Mouse (Mus musculus): ENCODE results near the gene Cpn2.
A peak's percentile ranks its signal among the peaks of the same experiment; 100 is the strongest.

Gene Cpn2

DNA sequence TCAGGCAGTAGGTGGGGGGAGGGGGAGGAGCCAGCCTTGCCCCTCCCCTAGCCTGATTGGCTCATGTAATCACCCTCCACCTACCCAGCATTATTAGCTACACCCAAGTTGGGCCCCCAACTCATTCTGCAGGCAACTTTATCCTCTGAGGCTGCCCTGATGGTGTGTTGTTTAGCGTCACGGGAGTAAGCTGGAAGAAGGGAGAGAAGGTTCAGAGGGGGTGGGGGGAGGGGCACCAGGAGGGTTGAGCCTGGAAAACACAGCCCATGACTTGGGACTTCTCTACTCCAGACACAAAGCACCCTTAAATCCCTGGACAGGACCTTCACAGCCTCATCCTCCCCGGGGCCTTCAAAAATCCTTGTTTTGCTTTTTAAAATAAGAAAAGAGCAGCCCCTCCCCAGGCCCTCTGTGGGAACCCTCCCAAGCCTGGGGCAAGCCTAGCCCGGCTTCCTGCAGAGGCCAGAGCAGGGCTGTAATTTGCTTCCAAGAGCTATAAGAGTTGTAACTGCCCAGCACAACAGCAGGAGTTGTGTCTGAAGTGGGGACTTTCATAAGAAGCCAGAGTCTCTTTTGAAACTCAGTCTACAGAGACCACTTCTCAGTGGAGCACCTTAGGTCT lies 13.5 kb upstream of the Cpn2 start:
- DNase-seq (ENCODE audit: low read depth, low spot score): no peak

DNA sequence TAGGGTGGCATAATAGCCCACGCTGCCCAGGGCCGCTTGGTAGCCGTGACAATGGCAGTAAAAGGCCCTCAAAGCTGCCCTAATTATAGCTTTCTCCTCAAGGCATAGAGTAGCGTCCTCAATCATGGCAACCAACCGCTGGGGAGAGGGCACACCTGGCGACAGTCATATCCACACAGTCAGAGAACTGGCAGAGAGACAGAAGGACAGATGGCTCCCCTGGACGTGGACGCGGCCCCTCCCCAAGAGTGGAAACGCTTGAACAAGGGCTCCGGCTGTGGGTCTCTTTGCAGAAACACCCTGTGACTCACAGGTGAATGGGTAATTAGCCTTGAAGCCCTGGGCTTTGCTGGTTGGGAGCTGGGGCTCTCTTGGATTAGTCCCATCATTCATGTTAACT lies 11.1 kb upstream of the Cpn2 start:
- no peak for DNase-seq (ENCODE audit: low read depth, low spot score)

DNA sequence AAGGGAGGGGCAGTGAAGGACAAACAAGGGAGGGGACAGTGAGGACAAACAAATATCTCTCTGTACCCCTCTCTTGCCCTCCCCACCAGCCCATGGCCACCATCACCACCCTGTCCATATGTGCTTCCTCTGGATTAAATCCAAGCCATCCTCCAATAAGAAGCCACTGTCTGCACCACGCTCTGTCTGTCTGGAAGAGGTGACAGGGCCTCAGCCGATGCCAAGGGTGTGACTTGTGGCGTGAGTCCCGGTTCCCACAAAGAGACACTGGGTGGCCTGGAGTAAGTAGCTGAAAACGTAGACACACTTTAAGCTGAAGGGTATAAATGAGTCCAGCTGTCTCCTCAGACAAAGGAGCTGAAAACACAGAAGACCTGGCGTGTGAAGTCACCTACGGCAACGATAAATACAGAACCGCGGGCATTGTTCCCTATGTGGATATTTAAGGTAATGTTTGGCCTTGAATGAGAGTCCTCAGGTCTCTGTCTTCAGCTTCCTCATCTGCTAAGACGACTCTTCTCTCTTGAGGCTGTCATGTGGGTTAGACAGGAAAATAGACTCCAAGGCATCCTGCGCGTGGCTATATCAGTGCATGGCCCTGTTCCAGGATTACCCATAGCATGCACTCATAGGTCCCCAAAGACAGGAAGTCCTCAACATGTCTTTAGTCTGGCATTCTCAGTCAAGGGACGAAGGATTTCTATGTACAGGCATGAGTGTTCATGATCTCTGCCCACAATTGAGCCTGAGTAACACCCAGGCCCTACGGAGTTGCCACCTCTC lies 8.4 kb upstream of the Cpn2 start:
- no peak for DNase-seq (ENCODE audit: low read depth, low spot score)

DNA sequence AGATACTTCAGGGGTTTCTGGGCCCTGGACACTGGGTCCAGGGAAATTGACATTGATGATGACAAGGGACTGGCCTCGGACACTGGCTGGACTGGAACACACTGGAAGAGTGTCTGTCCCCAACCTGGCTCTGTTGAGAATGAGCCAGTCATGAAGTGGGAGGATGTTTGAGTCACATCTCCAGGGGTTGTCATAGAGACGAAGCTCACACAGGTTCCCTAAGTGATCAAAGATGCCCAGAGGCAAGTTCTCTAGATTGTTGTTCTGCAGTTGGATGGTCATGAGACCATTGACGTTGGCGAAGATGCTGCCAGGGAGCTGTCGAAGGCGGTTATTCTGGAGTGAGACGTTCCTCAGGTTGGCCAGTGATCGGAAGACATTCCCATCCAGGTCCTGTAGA lies 5.8 kb upstream of the Cpn2 start:
- no peak for DNase-seq (ENCODE audit: low read depth, low spot score)

DNA sequence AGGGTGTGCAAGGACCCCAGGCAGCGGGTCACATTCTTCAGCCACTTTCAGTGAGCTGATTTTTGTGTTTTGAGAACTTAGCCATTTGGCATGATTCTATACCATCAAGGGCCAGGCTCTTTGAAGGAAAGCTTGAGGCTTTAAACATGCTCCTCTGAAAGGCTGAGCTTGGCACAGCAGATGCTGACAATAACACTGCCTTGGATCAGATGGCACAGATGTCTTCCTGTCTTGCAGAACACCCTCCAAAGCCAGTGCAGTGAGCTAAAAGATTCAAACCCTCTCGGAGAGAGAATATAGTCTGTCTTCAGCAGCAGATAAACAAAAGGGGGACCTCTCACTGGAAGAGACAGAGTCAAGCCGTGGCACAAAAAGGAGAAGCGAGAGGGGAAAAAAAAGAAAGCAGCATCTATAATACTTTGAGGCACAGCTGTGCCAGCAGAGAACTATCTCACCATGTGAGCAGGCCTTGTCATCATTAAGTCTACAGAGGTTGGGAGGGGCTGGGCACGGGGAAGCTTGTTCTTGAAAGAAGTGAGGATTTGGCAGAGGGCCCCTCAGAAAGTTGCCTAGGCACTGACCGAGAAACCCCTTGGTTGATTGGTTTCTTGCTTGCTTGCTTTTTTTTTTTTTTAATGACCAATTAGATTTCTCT lies 4.8 kb upstream of the Cpn2 start:
- no peak for DNase-seq (ENCODE audit: low read depth, low spot score)

DNA sequence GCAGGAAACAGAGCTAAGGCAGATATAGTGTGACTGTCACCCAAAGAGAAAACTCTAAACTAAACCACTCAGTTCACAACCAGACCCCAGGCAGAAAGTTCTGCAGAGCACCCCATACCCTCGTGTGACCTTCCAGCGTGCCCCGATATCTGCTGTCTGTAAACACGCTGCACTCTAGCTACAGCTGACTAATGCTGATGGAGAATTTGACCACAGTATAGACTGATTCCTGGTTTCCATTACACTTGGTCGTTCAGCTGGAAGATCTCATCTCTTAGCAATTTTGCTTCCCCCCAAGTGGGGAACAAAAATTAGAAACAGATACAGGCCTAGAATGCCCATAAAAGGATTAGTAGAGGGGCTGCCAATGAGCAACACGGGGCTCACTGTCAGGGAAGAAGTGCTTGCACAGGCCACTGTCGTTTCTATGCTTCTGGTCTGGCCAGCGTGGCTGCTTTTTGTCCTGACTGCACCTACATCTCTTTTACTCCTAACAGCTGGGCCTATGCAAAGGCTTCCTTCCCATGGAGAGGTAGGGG lies 4.0 kb upstream of the Cpn2 start:
- DNase-seq (ENCODE audit: low read depth, low spot score): no peak

DNA sequence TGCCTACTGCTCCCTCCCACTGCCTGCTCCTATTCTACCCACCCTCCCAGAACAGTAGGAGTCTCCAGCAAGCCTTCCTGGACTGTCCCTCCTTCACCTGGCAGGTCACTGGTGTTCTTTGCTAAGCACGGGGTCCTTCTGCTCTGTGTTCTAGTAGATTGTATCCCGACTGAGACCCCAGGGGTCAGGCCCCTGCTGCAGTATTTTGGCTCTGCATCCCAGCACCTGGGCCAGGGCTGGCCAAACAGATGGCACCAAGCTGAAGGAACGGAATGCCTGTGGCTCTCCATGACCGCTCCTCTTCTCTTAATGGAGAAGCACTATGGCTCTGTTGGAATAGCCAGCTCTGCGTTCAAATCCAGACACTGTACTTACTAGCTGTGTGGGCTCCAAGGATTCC lies 738 bp downstream of the Cpn2 start:
- no peak for DNase-seq (ENCODE audit: low read depth, low spot score)

DNA sequence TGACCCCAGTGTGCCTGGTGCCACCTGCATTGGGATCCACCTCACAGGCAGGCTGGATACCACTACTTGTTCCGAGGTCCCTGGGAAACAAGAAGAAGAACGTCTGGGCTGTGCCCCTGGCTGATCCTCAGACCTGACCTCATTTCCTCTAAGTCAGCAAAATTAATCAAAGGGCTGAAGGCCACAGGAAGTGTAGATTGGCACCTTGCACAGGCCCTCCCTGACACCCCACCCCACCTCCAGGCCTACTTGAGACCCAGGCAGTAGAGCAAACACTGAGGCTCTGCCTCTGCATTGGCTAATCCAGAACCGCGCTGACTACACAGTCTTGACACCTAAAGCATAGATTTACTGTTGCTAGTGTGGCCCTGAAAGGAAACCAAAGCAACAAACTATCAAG lies 1.7 kb downstream of the Cpn2 start:
- DNase-seq (ENCODE audit: low read depth, low spot score): no peak

DNA sequence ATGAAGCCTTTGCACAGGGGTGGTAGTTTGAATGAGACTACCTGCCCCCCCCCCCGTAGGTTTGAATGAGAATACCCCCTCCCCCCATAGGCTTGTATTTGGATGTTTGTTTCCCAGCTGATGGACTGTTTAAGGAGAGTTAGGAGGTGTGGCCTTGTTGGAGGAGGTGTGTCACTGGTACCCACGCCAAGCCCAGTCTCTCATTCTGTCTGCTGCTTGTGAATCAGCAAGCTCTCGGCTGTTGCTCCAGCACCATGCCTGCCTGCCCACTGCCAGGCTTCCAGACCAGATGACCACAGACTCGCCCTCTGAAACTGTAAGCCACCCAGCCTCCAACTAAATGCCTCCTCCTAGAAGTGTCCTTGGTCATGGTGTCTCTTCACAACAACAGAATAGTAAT lies 4.1 kb downstream of the Cpn2 start:
- DNase-seq (ENCODE audit: low read depth, low spot score): no peak

DNA sequence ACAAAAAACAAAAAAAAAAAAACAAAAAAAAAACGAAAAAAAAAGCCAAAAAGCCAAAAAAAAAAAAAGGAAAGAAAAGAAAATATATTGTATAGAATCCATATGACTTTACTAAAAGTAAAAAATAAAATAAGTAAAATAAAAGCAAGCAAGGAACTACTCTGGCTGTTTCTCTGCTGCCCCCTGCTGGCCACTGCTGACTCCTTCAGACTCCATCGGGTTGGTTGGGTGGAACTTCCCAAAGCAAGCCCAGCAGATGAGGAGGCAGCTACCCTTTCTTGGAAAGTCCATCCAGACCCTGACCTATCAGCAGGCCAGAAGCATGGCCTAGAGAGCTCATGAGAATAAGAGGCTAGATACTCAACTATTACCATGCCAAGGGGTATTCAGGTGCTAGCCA lies 4.6 kb downstream of the Cpn2 start:
- DNase-seq (ENCODE audit: low read depth, low spot score): peak; percentile 26

DNA sequence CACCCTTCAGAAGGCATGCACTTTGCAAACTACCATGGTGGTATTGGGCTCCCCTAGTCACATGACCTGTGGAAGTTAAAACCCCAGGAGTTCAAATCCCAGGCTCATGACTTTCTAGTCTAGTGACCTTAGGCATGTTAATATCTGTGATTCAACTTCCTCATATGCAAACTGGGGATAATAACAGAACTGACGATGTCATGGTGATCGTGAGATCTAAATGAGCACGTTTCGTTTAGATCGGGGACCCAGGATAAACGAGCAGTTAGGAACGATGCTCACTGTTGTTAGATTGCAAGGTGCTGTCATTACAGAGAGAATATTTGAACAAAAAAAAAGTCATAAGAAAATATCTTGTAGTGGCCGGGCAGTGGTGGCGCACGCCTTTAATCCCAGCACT lies 5.1 kb downstream of the Cpn2 start:
- DNase-seq (ENCODE audit: low read depth, low spot score): no peak

DNA sequence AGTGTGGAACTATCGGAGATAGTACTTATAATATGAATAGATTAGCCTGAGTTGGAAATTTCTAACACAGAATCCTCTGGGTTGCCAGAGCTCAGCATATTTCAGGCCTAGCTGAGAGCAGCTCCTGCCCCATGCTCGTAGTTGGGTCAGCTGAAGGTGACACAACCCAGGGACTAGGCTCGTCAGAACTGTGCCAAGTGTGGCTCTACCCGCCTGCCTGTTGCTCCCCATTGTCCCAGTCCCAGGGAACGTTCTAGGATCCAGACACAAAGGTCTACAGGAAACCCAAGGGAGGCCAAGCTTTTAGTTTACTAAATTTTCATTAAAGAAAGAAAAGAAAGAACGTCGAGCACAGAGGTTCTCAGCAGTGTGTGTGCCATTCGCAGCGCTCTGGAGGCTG lies 6.0 kb downstream of the Cpn2 start:
- no peak for DNase-seq (ENCODE audit: low read depth, low spot score)

DNA sequence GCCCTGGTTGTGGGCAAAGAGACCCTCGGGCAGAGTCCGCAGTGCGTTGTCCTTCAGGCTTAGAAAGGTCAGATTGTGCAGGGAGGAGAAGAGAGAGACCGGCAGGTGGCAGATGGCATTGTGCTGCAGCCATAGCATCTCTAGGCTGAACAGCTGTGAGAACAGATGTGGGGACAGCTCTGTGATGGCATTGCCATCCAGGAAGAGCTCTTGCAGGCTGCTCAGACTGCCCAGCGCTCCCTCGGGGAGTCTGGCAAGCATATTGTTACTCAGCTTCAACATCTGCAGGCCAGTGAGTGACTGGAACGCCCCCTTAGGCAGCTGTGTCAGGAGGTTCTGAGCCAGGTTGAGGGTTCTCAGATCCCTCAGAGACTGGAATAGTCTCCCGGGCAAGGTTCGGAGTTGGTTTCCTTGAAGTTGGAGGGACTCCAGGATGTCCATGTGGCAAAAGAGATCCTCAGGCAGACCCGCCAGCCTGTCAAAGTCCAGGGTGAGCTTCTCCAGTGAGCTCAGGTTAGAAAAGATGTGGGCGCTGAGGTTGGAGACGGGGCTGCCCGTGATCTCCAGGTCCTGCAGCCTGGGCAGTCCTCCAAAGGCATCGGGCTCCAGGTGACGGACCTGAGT lies 7.2 kb downstream of the Cpn2 start:
- no peak for DNase-seq (ENCODE audit: low read depth, low spot score)

DNA sequence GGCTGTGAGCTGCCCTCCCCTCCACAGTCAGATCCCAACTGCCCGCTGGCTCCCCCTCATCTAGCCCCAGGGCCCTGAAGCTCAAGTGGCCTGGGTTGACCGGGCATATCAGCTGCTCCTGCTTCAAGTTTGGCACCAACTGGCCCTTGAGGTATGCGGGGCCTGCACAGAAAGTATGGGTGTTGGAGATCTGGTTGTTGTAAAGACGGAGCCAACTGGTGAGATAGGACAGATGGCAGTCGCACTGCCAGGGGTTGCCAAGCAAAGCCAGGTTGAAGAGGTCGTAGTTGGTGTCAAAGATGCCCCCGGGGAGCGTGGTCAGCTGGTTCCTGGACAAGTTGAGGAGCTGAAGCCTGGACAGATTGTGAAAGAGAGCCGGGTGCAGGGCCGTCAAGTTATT lies 7.9 kb downstream of the Cpn2 start:
- DNase-seq (ENCODE audit: low read depth, low spot score): no peak

DNA sequence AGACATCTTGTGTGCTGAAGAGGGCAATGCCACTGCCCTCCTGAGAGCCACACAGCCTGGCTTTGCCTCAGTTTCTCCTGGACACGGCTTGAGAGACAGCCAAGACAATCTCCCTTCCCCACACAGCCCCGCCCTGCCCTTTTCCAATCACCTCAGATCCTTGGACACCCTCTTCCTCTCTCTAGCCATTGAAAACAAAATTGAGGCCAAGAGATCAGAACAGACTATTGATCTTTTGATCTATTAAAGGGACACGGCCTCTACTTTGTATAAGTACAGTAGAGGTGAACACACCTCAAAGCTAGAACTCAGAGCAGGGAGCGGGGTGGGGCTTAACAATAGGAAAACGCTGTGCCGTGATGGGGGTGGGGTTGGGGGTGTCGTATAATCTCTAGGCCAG lies 8.9 kb downstream of the Cpn2 start:
- DNase-seq (ENCODE audit: low read depth, low spot score): no peak

DNA sequence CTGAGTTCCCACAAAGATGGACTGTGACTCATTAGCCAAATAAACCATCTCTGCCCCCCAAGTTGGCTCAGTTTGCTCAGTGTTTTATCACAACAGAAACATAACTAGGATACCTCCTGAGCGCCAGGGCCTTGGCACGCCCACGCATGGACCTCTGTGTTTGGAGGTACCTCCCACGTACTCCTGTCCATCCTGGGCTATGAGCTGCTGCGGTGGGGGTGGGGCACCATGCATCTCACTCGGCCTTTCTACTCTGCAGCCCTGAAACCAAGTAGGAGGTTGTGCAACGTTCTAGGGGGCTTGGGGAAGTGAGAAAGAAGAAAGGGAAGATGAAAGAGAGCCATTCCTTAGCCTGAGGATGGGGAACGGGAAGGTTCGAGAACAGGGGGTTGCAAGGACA lies 9.6 kb downstream of the Cpn2 start:
- DNase-seq (ENCODE audit: low read depth, low spot score): no peak

DNA sequence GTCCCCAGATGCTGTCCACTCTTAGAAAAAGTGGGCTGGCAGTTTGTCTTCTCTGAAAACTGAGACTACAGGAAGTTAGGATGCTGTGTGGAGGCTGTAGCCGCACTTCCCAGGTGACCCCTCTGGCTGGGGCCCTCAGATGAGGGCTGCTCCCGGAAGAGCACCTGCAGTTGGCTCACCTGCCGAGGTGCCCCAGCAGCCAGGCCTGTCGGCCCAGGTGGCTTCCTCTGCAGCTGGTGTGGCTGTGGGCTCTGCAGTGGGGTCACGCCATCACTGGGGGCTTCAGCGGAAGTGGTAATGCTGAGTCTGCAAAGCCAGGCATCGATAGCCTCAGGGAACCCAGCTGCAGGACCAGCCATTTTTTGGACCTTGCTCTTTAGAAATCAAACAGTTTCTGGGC lies 12.2 kb downstream of the Cpn2 start:
- DNase-seq (ENCODE audit: low read depth, low spot score): no peak

DNA sequence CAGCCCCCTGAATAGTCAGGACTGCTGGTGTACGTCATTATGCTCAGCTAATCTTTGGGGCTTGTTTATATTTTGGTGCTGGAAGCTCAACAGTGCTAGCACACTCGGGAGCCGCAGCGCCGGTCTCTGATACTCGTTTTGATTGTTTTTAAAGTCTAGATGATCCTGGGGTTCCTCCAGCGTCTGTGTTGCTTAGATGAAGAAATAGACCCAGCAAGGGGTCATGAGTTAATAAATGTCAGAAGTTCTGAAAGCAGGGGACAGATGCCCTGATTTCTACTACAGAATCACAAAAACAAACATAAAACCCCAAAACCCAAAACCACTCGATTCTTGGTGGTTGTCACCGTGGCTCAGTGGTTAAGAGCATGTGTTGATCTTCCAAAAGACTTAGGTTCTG lies 13.4 kb downstream of the Cpn2 start:
- no peak for DNase-seq (ENCODE audit: low read depth, low spot score)

DNA sequence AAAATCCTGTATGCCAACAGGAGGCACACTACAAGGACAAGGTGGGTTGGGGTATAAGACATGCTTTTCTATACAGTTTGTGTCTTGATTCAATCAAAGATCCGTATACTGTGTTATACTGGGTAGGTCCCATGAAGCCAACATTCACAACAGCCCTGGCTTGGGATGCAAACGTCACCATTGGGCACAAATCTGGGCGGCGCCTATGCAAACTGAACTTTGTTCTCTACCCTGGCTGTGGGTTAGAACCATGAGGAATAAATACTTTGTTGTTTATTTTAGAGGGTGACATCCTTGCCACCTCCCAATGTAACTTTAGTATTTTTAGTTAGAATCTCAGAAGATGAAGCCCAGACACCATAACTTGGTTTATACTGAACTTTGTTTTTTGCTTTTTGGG lies 13.9 kb downstream of the Cpn2 start:
- no peak for DNase-seq (ENCODE audit: low read depth, low spot score)

DNA sequence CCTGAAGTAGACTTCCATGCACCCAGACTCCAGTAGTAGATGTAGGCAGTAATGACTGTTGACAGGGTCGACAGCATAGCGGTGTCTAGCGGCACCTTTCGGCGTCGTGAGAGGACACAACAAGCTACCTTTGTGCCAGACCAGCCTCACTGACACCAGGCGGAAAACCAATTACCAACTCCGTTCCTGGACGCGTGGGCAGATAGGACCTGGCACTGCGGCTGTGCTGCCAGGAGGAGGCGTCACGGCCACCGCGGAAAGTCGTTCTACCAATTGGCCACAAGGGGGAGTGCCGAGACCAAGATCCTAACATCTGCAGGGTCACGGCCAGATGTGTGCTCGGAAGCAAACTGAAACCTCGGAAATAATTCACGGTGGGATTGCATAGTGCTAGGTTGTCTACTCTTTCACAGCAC lies 15.3 kb downstream of the Cpn2 start:
- DNase-seq (ENCODE audit: low read depth, low spot score): peak; percentile 36

DNA sequence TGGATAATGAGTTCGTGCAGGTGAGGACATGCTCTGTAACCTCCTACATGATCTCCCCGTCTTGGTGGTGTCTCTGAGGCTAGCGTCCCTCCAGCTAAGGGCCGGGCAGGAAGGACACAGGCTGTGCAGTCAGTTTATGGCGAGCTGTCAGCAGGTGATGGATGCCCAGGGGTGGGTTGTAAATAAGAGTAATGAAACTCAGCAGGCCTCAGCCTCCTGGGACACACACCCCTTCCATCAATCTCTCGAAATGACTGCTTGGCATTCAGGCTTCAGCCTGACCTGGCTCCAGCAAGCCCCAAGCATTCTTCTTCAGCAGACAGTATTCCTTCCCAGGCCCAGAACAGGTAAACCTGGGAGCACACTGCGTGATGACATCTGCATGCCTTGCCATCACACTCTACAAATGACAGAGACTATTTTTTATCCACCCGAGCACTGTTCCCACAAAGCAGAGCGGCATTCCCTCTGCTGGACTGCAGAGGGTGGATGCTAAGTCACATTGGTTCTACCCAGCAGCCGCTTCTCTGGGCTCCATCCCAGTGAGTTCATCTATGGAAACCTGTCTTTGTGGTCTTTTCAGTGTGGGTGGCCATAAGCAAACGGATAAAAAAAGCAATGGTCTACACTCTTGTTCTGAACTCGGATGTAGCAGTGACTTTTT lies 23.1 kb downstream of the Cpn2 start:
- no peak for DNase-seq (ENCODE audit: low read depth, low spot score)

DNA sequence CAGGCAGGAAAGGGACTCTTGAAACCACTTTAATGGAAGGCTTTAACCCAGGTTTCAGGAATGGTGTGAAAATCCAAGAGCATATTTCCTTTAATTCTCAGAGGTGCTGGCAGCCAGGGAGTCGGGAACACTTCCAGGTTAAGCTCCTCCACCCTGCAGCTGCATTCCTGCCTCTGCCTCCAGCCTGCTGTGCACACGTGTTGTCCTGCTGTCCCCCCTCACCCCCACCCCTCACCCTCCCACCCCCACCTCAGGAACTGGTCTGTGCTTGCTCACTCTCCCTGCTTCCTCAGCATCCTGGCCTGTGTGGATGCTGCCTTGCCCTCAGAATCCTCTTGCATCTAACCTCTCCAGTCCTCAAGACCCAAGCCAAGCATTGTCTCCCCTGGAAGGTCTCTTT lies 25.7 kb downstream of the Cpn2 start:
- no peak for DNase-seq (ENCODE audit: low read depth, low spot score)

Measured in c-Kit-negative CD71-positive TER-119-positive erythroid progenitor cells, embryonic 14.5 days (primary cell).